Mouse (Mus musculus): ENCODE measurements around the gene Rasgrp2.

Rasgrp2 gene

GRCm38 (mm10) chr19:6399285-6400095, at the start of gene Rasgrp2:
Gene Rasgrp2, plus strand, starts transcription at chr19:6399340.
- DNase-seq, result peak; percentile 97

GRCm38 (mm10) chr19:6351431-6352106, 47.6 kb upstream of the Rasgrp2 start:
- no peak for DNase-seq

- DNase-seq, result no peak
Observed at GRCm38 (mm10) chr19:6352107-6352505, 47.0 kb upstream of the Rasgrp2 start.

GRCm38 (mm10) chr19:6354030-6354429, 45.1 kb upstream of the Rasgrp2 start:
- no peak for DNase-seq

- DNase-seq, result no peak
Observed at GRCm38 (mm10) chr19:6361291-6361690, 37.8 kb upstream of the Rasgrp2 start.

GRCm38 (mm10) chr19:6363091-6363410, 36.1 kb upstream of the Rasgrp2 start:
- DNase-seq, result no peak

GRCm38 (mm10) chr19:6363411-6364240, 35.5 kb upstream of the Rasgrp2 start, which contains the start of gene Sf1:
Gene Sf1, plus strand, starts transcription at chr19:6363690.
- DNase-seq, result peak; percentile 100

GRCm38 (mm10) chr19:6364317-6364725, 34.8 kb upstream of the Rasgrp2 start:
- DNase-seq, result peak; percentile 92

GRCm38 (mm10) chr19:6364842-6365241, 34.3 kb upstream of the Rasgrp2 start:
- no peak for DNase-seq

- DNase-seq, result no peak
Observed at GRCm38 (mm10) chr19:6370175-6370574, 29.0 kb upstream of the Rasgrp2 start.

GRCm38 (mm10) chr19:6372433-6372832, 26.7 kb upstream of the Rasgrp2 start:
- DNase-seq, result no peak

GRCm38 (mm10) chr19:6373539-6374400, 25.4 kb upstream of the Rasgrp2 start:
- DNase-seq, result peak; percentile 85

- DNase-seq, result no peak
Observed at GRCm38 (mm10) chr19:6374571-6374970, 24.6 kb upstream of the Rasgrp2 start.

GRCm38 (mm10) chr19:6375423-6376254, 23.5 kb upstream of the Rasgrp2 start:
- DNase-seq, result no peak

GRCm38 (mm10) chr19:6376255-6376564, 22.9 kb upstream of the Rasgrp2 start:
- DNase-seq, result peak; percentile 30

- no peak for DNase-seq
Observed at GRCm38 (mm10) chr19:6376643-6377042, 22.5 kb upstream of the Rasgrp2 start.

- DNase-seq, result no peak
Observed at GRCm38 (mm10) chr19:6377327-6378040, 21.7 kb upstream of the Rasgrp2 start.

GRCm38 (mm10) chr19:6380411-6381166, 18.6 kb upstream of the Rasgrp2 start:
- DNase-seq, result no peak

- no peak for DNase-seq
Observed at GRCm38 (mm10) chr19:6381238-6381637, 17.9 kb upstream of the Rasgrp2 start.

GRCm38 (mm10) chr19:6382323-6382924, 16.7 kb upstream of the Rasgrp2 start:
- no peak for DNase-seq

All from thymus, postnatal 25 days (tissue).